Mouse (Mus musculus) kidney, adult 2 months (tissue): ENCODE results near the gene Asrgl1.

Source experiments
- CTCF ChIP-seq: fragments of 200-500 bp; conservative IDR thresholded peaks from 2 replicates; pipeline ENCODE4 v1.5.1; 2011; ENCODE audit warnings: low read depth, mild to moderate bottlenecking, control low read depth, low read length, moderate library complexity, mixed read lengths; ENCODE audit not compliant: insufficient read depth, insufficient read length
- POLR2A ChIP-seq: fragments of 200-500 bp; IDR thresholded peaks from one replicate; pipeline ENCODE4 v1.6.1; 2011; ENCODE audit warnings: low read depth, low read length, control low read depth

DNA sequence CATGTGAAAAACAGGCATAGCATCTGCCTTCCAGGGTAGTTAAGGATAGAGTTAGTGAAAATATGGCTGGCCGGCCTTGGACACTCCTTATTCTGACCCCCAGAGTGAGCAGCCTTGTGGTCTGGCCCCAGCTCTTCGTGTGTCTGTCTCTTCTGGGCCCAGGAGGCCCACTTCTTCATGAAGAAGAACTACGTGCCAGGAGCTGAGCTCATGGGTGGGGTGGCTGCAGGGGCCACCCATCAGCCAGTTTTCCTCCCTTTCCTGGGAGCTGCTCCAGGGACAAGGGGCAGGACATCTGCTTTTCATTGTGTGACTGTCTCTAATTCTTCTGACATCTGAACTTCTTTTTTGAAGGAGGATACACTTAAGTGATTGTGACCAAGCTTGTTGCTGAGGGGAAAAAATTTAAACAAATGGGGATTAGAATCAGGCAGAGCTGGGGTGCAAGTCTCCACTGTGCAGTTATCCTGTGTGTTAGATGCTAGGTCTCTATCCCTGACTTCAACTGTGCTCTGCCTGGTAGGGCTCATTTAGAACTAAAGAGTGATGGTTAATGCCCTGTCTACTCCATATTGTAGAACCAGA, 30.2 kb downstream of the Asrgl1 start:
- TF ChIP-seq CTCF (no peak), POLR2A (no peak)
